Mouse (Mus musculus) mouse embryonic stem cell (cell line): ENCODE measurements around the gene Mmab.

ENCODE experiments used
- in situ Hi-C, 2 experiments: fragments of 300-500 bp; cut with MboI; formaldehyde crosslinking; loops; 1 replicate in 1 of 2; 3 replicates in 1 of 2; pipeline ENCODE4 v1.14.3; 2019 to 2020; ENCODE audit warnings: low sequenced_read_pairs in 2 of 2, low pct_unique_long_range_greater_than_20kb in 1 of 2, mixed read lengths in 1 of 2; ENCODE audit not compliant: unreplicated experiment in 1 of 2

Mmab gene

DNA sequence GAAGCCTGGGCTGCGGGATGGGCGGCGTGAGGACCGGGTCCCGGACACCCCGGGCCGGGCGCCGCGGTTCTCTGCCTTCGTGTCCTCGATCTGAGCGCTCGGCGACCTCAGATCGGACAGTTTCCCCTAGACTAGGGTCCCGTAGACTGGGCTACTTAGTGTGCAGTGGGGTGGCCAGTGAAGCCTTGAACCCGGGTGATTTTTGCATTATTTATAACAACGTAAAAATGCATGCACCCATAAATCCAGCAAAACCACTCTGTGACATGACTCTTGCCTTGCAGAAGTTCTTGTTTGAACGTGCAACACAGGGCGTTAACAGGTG, 470 bp upstream of the Mmab start:
- in situ Hi-C loops, result no loop called here

DNA sequence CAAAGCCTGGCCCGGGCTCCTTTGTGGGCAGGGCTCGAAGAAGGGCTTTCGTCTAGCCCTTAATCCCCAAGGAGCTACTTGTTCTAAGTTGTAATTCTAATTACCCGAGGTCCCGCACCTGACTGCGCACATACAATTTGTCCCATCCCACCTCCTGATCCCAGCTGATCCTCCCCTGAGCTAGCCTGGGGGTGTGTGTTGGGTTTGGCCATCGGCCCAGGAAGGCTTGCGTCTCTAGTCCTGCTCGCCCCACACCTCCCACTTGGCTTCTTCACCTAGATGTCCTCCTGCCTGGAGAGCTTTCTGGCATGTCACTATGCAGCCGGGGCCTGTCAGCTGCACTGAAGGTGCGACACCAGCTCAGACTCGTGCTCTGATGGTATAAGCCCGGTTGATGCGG, 8.3 kb downstream of the Mmab start:
- in situ Hi-C loops, result no loop called here

DNA sequence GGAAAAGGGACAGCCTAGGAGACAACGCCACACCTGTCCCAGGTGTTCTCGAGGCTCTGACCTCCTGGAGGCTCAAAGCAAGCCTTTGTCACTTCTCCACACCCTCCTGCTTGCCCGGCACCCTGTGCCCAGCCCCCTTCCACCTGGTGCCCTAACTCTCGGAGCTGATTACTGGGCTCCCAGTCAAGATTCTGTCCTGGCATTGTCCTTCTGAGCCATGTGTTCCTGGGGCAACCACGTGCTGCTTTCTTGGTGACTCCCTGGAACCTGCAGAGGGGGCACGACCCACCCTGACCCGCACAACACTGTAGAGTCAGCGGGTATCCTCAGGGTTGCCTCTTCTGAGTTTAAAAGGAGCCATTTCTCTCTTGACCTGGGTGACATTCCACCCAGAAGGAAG, 9.5 kb downstream of the Mmab start:
- in situ Hi-C loops, result no loop called here

DNA sequence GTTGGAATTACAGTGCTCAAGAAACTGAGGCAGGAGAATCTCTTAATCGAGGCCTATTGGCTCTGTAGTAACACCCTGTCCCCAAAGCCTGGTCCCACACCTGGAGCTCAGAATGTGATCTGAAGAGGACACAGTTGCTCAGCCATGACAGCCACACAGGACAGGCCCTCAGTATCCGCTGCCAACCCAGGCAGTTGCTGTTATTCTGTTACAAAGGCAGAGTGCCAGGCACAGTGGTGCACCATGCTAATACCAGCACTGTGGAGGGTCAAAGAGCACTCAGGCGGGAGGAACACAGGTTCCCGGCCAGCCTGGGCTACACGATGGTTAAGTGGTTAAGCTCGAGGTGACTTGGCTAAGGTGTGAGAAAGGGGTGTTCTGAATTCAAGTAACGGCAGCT, 14.1 kb downstream of the Mmab start:
- in situ Hi-C loops, result no loop called here

DNA sequence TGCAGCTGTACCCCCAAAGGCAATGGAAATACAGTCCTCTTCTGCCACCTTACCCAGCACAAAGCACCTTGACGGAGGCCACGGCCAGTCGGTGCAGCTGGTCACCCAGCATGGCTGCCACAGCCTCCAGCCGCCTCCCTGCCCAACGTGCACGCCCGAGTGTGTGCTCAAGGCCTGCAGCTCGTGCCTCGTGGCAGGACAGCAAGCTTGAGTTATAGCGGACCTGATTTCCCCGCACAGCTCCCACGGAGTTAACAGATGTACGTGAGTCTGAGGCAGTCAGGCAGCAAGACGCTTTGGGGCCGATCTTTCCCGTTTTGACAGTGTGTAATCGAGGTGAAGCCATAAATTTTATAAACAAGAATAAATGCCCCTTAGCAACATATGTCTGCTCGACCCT, 15.2 kb downstream of the Mmab start:
- in situ Hi-C loops, result no loop called here

DNA sequence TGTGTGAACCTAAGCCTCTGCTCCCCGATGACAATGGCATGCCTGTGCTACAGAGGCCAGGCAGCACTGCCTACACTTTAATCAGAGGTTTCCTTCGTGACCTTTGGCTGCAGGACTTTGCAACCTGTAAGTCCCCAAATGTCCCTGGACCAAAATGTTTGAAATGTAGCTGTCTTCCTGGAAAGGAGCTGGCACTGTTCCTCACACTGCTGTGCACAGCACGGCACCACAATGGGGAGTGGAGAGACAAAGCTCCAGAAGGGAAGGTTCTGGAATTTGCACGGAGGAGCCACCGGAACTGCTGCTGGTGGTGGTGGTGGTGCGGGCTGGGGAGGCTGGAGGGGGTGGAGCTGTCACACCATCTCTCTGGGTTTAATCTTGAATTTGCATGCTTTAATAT, 17.1 kb downstream of the Mmab start:
- in situ Hi-C loops, result no loop called here

DNA sequence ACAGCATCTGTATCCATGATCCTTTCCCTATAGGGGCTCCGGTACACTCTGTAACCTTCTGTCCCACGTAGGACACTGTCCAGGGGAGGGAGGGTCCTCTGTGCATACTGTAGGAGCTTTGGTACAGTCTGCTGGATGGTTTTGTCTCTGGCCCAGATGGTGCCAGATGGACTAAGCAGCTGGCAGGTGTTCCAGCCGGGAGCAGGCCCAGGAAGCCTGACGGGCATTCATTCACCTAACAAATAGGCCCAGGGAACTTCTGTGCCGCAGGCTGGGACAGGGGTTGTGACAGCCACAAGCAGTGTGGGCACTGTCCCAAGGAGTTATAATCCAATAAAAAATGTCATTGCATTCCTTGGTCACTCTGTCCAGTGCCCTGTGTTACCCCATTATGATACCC, 19.9 kb downstream of the Mmab start:
- in situ Hi-C loops, result no loop called here

DNA sequence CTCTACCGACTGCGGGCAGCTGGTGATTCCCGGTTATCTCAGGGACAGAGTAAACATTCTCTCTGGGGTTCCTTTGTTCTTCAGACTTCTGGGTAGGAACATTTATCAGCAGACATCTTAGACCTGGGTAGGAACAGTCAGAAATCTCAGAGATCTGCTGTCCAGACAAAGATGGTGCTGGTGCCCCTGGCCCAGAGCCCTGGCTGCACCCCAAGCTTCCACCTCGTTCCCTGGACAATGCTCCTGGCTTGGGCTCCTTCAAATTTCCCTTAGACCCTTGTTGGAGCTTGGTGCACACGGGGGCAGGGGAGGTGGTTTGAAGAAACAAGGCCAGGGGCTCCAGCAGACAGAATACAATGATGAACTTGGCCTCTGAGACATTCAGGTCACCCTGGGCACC, 21.3 kb downstream of the Mmab start:
- in situ Hi-C loops, result no loop called here

DNA sequence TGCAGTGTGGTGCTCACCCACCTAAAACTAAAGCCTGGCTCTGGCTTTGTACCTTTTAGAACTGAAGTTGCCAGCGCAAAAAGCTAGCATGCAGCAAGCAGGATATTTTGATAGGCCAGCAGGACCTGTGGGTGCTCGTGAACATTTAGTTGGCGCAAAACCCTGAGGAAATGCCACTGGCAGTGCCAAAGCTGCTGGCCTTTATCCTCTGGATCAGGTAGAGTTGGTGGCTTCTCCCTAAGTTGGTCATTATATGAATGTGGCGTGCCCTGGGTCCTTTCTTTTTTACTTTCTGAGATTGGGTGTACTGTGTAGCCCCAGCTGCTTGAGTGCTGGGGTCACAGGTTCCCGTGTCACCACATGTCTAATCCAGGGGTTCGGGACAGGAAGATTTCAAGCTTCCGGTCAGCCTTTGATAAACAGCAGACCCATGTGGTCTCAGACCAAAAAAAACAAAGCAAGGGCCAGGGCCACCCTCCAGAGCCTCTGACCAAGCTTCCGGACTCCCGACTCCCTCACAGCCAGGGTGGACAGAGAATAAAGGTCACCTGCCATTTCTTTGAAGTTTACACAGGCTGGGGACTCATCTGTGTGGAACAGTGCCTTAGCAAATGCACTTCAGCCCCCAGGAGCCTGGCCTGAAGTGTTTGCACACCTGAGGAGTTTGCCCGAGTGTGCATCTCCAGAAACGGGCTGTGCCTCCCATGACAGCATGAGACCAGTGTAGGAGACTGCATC, 22.1 kb downstream of the Mmab start:
- in situ Hi-C loops, result no loop called here

DNA sequence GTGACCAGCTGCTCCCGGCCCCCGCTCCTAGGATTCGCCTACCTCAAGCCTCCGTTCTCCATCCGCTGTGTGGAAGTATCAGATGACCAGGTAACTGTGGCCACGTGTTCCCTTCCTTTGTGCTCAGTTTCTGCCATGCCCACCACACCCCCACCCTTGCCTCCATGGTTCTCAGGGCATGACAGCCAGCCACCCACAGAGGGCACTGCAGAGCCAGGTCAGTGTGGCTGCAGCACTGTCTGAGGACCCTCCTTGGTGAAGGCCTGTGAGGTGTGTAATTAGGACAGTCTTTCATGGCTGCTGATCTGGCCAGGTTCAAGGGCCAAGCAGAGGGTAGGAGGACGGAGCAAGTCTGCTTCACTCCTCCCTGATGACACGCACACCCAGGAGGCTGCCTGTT, 25.3 kb downstream of the Mmab start:
- in situ Hi-C loops, result no loop called here

DNA sequence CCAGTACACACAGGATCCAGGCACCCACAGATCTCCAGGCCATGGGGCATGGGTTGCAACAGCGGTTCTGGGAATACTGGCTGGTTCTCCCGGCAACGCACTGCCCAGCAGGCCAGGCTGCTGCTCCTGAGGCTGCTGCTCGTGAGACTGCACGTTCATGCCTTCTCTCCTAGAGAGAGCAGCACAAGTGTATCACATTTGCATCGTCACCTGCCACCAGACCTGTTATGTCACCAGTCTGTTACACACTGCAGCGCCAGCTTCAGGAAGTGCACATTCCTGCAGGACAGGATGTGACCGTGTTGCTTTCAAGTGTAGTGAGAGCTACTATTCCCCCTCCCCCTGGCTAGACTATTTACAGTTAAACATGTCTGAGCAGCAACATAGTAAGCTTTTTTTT, 27.0 kb downstream of the Mmab start:
- in situ Hi-C loops, result no loop called here

DNA sequence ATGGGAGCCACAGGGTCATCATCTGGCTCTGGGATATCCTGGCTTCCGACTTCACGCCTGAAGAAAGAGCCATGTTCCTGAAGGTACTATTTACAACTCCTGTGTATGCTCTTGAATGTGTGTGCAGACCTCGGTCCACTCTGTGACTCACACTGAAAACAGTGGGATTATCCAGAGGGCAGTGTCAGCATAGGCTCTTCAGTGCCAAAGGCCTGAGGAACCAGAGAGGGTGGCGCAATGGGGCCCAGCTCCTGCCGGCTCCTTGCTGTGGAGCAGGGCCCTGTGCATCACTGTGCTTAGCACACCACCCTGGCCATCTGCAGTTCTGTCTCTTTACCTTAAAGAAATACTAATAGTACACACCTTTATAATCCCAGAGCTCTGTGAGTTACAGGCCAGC, 28.3 kb downstream of the Mmab start:
- in situ Hi-C loops, result no loop called here

DNA sequence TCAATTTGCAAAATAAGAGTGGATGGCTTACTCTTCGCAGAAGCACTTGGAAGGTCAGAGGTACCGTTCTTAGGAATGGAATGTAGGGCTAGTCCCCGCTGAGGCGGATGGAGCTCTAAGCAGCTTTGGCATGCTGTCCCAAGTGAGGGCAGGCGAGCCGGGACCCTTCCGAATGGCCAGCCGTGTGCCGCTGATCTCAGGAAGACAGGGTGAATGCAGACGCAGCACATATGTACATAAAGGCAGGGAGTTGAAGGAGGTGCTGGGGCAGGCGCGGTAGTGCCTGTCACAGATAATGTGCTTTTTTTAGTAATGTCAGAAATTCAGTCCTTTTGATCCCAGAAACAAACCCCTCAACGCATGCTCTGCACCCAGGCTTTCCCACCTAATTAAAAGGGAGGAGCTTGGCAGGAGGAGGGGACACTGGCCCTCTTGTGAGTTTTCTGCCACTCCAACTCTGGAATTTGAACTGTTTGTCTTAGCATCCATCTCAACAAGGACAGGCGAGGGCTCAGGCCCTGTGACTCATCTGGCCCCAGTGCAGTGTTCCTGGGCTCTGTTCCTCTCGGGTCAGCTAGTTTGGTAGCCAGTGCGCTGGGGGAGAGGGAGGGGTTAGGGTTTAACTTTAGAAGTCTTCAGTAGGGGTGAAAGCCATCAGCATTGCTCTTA, 30.7 kb downstream of the Mmab start:
- in situ Hi-C loops, result no loop called here

DNA sequence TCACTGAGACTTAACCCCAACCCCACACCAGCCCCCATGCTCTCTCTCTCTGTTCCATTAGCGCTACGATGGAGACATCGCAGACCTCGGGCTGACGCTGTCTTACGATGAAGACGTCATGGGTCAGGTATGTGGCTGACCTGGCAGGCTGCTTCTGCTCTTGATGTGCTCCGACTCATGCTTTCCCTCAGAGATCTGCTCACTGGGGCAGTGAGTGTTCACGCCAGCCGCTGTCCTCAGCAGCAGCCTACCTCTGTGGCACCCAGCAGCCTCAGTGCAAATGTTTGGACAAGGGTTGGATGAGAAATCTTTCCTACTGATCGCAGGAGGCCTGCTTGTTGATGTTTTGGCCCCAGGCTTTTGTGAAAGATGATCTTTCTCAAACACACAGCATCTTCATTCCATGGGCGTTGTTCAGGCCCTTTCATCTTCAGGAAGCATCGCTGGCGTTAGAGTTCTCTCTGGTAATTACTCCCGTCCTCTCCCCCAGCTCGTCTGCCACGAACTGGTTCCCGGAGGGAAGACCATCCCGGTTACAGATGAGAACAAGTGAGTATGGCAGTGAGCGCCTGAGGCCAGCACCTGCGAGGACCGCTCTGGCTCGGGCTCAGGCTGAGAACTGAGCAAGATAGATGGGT, 31.4 kb downstream of the Mmab start:
- in situ Hi-C loops, result no loop called here

DNA sequence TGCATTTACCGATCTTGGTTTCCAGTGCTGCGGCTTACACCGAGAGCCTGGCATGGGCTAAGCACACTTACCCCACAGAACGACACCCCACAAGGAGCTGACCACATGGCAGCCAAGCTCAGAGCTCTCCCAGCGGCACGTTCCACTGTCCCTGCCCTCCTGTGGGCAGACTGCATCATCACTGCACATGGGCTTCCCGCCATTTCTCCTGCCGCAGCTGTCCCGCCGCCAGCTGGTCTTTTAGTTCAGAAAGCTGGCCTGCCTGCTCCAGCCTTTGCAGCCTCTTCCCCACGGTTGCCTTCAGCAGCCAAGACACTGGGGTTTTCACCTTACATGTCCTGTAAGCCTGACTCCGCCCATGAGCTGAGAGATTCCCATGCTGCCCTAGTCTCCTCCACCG, 33.4 kb downstream of the Mmab start:
- in situ Hi-C loops, result no loop called here

DNA sequence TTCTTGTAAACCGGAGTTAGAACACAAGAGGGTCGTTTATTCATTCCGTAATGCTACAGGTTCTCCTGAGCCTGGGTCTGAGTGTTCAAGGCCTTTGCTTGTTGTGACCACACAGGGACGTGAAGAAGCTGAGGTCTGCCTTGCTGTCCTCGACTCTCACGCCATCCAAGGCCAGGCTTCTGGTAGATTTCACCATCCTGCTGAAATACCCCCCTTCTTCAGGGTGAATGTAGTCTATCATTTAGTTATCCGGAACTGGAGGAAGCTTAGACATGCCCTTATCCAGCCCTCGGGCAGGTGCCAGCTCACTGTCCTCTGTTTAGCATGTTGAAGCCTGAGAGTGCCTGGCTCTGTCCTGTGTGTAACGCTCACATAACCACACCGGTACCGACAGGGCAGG, 35.0 kb downstream of the Mmab start:
- in situ Hi-C loops, result no loop called here

DNA sequence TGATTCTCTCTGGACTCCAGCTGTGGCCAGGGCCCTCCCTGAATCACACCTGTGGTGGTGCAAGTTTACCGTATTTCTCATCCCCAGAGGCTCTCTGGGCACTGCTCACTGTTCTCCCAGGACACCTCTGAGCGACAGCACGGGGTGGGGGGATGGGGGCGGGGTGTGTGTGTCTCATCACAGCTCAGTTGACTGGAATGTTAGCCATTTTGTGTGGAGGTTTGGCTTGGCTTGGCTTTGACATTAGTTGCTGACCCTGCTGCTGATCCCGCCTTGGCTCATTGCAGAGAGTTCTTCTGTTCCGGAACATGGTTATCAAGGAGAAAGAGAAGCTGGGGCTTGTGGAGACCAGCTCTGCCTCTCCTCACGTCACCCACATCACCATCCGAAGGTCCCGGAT, 36.0 kb downstream of the Mmab start:
- in situ Hi-C loops, result no loop called here

DNA sequence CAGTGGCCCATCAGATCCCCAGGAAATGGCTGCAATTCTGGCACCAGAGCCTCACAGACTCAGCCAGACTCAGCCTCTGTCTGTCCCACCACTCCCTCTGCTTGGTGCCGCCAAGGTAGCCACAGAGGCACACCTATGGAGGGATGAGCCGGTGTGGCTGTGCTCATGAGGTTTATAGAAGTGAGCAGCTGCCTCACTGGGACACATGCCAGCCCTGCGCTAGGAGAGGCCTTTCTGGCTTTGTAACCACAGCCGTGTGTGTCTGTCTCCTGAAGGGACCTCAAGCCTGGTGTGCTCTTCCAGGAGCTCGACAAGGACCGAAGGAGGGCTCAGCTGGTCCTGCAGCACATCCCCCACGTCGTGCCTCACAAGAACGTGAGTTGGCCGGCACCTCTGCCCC, 36.6 kb downstream of the Mmab start:
- in situ Hi-C loops, result no loop called here

DNA sequence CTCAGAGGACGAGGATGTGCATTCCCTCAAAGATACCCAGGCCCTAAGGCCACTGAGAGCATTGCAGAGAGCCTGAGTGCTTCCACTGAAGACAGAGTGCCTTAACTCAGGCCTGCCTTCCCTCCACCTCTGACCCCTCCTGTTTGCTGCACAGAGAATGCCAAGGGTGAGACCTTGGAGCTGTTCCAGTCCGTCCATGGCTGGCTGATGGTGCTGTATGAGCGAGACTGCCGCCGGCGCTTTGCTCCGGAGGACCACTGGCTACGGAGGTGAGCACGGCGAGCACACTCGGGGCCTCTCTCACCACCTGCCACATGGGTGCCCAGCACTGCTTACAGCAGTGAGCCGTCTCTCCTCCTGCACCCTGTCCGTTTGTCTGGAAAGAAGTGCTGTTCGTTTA, 37.3 kb downstream of the Mmab start:
- in situ Hi-C loops, result no loop called here

DNA sequence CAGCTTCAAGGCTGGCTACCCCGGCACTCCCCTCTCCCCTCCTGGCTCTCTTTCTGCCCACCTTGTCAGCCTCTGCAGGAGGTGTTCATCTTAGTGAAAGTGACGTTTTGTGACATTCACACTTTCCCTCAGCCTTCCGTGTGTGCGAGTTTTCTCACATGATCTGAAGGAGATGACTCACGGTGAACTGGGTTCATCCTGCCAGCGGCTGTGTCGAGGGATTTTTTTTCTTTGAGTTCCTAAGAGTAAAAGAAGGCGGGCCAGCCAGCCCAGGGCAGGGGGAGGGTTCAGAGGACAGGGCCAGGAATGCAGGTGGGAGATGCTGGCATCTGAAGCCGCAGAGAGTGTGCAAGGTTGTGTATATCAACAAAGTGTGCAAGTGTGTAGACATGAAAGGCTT, 50.7 kb downstream of the Mmab start:
- in situ Hi-C loops, result no loop called here
